Mouse (Mus musculus) midbrain, embryonic 14.5 days (tissue): ENCODE measurements around the gene Nras. TPM values are rescaled to one million over a fixed set of nuclear protein-coding genes. Genes with fewer than 3 reads are reported as not detected.

Experiments used
- ATAC-seq: fragments of 200-750 bp; cut with Nextera tagmentation; 2 replicates; pipeline ENCODE4 v1.8.0; 2017; ENCODE audit warnings: moderate number of reproducible peaks, moderate library complexity; ENCODE audit not compliant: low FRiP score, low TSS enrichment
- DNase-seq: peaks from one replicate; pipeline ENCODE4 v3.0.0-alpha.2; 2015
- H3K27ac ChIP-seq: fragments of 300-500 bp; sonication (generic); replicated peaks from 2 replicates; pipeline ENCODE4 v1.5.1; 2014; ENCODE audit warnings: mild to moderate bottlenecking, low read depth, low read length, moderate library complexity
- H3K27me3 ChIP-seq: fragments of 300-500 bp; sonication (generic); 2 replicates; pipeline ENCODE4 v1.6.1; 2014; ENCODE audit warnings: low read length, control low read depth, mixed read lengths; ENCODE audit not compliant: control insufficient read depth, insufficient read depth
- H3K36me3 ChIP-seq: fragments of 300-500 bp; sonication (generic); 2 replicates; pipeline ENCODE4 v1.6.1; 2014; ENCODE audit warnings: low read length, control low read depth; ENCODE audit not compliant: control insufficient read depth, insufficient read depth
- H3K4me1 ChIP-seq: fragments of 300-500 bp; sonication (generic); 2 replicates; pipeline ENCODE4 v1.6.1; 2014; ENCODE audit warnings: mild to moderate bottlenecking, antibody characterized with exemption, low read length, control low read depth; ENCODE audit not compliant: control insufficient read depth, insufficient read depth
- H3K4me2 ChIP-seq: fragments of 300-500 bp; sonication (generic); 2 replicates; pipeline ENCODE4 v1.6.1; 2014; ENCODE audit warnings: mild to moderate bottlenecking, low read length, moderate library complexity
- H3K4me3 ChIP-seq: fragments of 300-500 bp; sonication (generic); replicated peaks from 2 replicates; pipeline ENCODE4 v1.5.1; 2014; ENCODE audit warnings: low read depth, low read length
- H3K9ac ChIP-seq: fragments of 300-500 bp; sonication (generic); replicated peaks from 2 replicates; pipeline ENCODE4 v1.6.1; 2014; ENCODE audit warnings: mild to moderate bottlenecking, low read length, moderate library complexity
- H3K9me3 ChIP-seq: fragments of 300-500 bp; sonication (generic); 2 replicates; pipeline ENCODE4 v1.6.1; 2016; ENCODE audit warnings: low read length, control low read depth, mixed read lengths; ENCODE audit not compliant: control insufficient read depth
- WGBS: fragments of 180-500 bp; shearing (Covaris S2); extraction: QIAGEN DNeasy Blood & Tissue Kit; methylation state at CpG from one replicate; pipeline ENCODE4 v1.1.7; 2014; 5-methylcytosine and 5-hydroxymethylcytosine counted together
- polyA plus RNA-seq: library from polyadenylated mRNA; unstranded; fragments of >200 nt; fragmentation: Nextera tagmentation; extraction: Ambion mirVana; gene quantifications from 2 replicates; pipeline ENCODE4 v1.2.1, GENCODE M21; 2014

Gene Nras
- polyA plus RNA-seq, 1 experiment from 2014 or later = 95.8 TPM

GRCm38 (mm10) chr3:103081861-103082453, 23.9 kb downstream of the Nras start:
- DNase-seq (no peak), ATAC-seq (no peak)
- 88% methylated on average over 17 of the region's 17 CpGs for WGBS

GRCm38 (mm10) chr3:103082761-103083160, 24.7 kb downstream of the Nras start:
- no peak overlapping the region for H3K4me2 ChIP-seq
- DNase-seq (no peak), ATAC-seq (no peak)
- WGBS = 94% methylated on average over 5 of the region's 5 CpGs
- H3K9me3 ChIP-seq = no peaks in the 10 kb centered on the region
- H3K4me3 ChIP-seq = no peak overlapping the region
- H3K4me1 ChIP-seq = no peaks in the 10 kb centered on the region
- H3K9ac ChIP-seq = no peak overlapping the region
- no peaks in the 10 kb centered on the region for H3K36me3 ChIP-seq
- H3K27me3 ChIP-seq = no peaks in the 10 kb centered on the region
- no peak overlapping the region for H3K27ac ChIP-seq

More at GRCm38 (mm10) chr3:103081861-103082453, 23.9 kb downstream of the Nras start:
- no peak overlapping the region for H3K9ac ChIP-seq
- H3K9me3 ChIP-seq = no peaks in the 10 kb centered on the region
- no peak overlapping the region for H3K27ac ChIP-seq
- H3K4me2 ChIP-seq = no peak overlapping the region
- no peaks in the 10 kb centered on the region for H3K36me3 ChIP-seq
- no peaks in the 10 kb centered on the region for H3K4me1 ChIP-seq
- H3K4me3 ChIP-seq = no peak overlapping the region
- no peaks in the 10 kb centered on the region for H3K27me3 ChIP-seq

- no peak overlapping the region for H3K4me3 ChIP-seq
- ATAC-seq (no peak), DNase-seq (no peak)
- H3K27ac ChIP-seq = no peak overlapping the region
- WGBS = 85% methylated on average over 3 of the region's 3 CpGs
- H3K9ac ChIP-seq = no peak overlapping the region
- H3K9me3 ChIP-seq = no peaks in the 10 kb centered on the region
- no peaks in the 10 kb centered on the region for H3K27me3 ChIP-seq
- H3K4me1 ChIP-seq = no peaks in the 10 kb centered on the region
- no peaks in the 10 kb centered on the region for H3K36me3 ChIP-seq
- H3K4me2 ChIP-seq = no peak overlapping the region
Observed at GRCm38 (mm10) chr3:103085986-103086385, 27.9 kb downstream of the Nras start.

- no peak overlapping the region for H3K4me2 ChIP-seq
- no peak overlapping the region for H3K9ac ChIP-seq
- H3K4me1 ChIP-seq = no peaks in the 10 kb centered on the region
- no peak overlapping the region for H3K4me3 ChIP-seq
- no peaks in the 10 kb centered on the region for H3K9me3 ChIP-seq
- WGBS = 96% methylated on average over 2 of the region's 2 CpGs
- no peaks in the 10 kb centered on the region for H3K36me3 ChIP-seq
- ATAC-seq (no peak), DNase-seq (no peak)
- no peaks in the 10 kb centered on the region for H3K27me3 ChIP-seq
- no peak overlapping the region for H3K27ac ChIP-seq
Observed at GRCm38 (mm10) chr3:103091753-103092152, 33.7 kb downstream of the Nras start.

GRCm38 (mm10) chr3:103098662-103099061, 40.6 kb downstream of the Nras start:
- Histone ChIP-seq H3K4me3 (no peak overlapping the region), H3K4me2 (no peak overlapping the region), H3K9ac (no peak overlapping the region), H3K27ac (no peak overlapping the region), H3K27me3 (peaks cover 15% of the 10 kb centered on the region), H3K9me3 (no peaks in the 10 kb centered on the region), H3K4me1 (peaks cover 4% of the 10 kb centered on the region; the same call in 1 of the 2 replicates), H3K36me3 (no peaks in the 10 kb centered on the region)
- DNase-seq (no peak), ATAC-seq (no peak)
- WGBS = 79% methylated on average over 23 of the region's 23 CpGs

GRCm38 (mm10) chr3:103099667-103100066, 41.6 kb downstream of the Nras start:
- DNase-seq = no peak
- Histone ChIP-seq H3K4me3 (no peak overlapping the region), H3K4me1 (peaks cover 4% of the 10 kb centered on the region; the same call in 1 of the 2 replicates), H3K9ac (no peak overlapping the region), H3K9me3 (no peaks in the 10 kb centered on the region), H3K36me3 (no peaks in the 10 kb centered on the region), H3K27me3 (peaks cover 17% of the 10 kb centered on the region), H3K27ac (no peak overlapping the region), H3K4me2 (no peak overlapping the region)
- no peak for ATAC-seq
- WGBS = 84% methylated on average over 6 of the region's 6 CpGs

- ATAC-seq = no peak
- no peak overlapping the region for H3K9ac ChIP-seq
- no peak for DNase-seq
- peaks cover 4% of the 10 kb centered on the region; the same call in 1 of the 2 replicates for H3K4me1 ChIP-seq
- H3K36me3 ChIP-seq = no peaks in the 10 kb centered on the region
- no peak overlapping the region for H3K27ac ChIP-seq
- H3K4me2 ChIP-seq = no peak overlapping the region
- WGBS = 71% methylated on average over 2 of the region's 2 CpGs
- H3K9me3 ChIP-seq = no peaks in the 10 kb centered on the region
- no peak overlapping the region for H3K4me3 ChIP-seq
- H3K27me3 ChIP-seq = peaks cover 17% of the 10 kb centered on the region
Observed at GRCm38 (mm10) chr3:103100735-103101134, 42.6 kb downstream of the Nras start.

- Histone ChIP-seq H3K4me1 (peaks cover 4% of the 10 kb centered on the region; the same call in 1 of the 2 replicates), H3K9me3 (no peaks in the 10 kb centered on the region), H3K36me3 (no peaks in the 10 kb centered on the region), H3K4me3 (no peak overlapping the region), H3K4me2 (no peak overlapping the region), H3K9ac (no peak overlapping the region), H3K27ac (no peak overlapping the region), H3K27me3 (peaks cover 17% of the 10 kb centered on the region)
- DNase-seq (no peak), ATAC-seq (no peak)
- WGBS = 68% methylated on average over 5 of the region's 5 CpGs
Observed at GRCm38 (mm10) chr3:103101194-103101593, 43.1 kb downstream of the Nras start.

GRCm38 (mm10) chr3:103101909-103102308, 43.8 kb downstream of the Nras start:
- ATAC-seq (peak; percentile 47), DNase-seq (no peak)
- peak overlapping the region; percentile 43 for H3K4me3 ChIP-seq
- no peaks in the 10 kb centered on the region for H3K9me3 ChIP-seq
- H3K36me3 ChIP-seq = no peaks in the 10 kb centered on the region
- H3K27me3 ChIP-seq = peaks cover 17% of the 10 kb centered on the region
- WGBS = 3% methylated on average over 14 of the region's 14 CpGs
- H3K27ac ChIP-seq = no peak overlapping the region
- peak overlapping the region; percentile 75 for H3K4me2 ChIP-seq
- H3K4me1 ChIP-seq = peaks cover 4% of the 10 kb centered on the region; the same call in 1 of the 2 replicates
- H3K9ac ChIP-seq = peak overlapping the region; percentile 39; the same call in 1 of the 2 replicates
